Mouse (Mus musculus): ENCODE measurements around the gene Clic1. TPM values are rescaled to one million over a fixed set of nuclear protein-coding genes. Genes with fewer than 3 reads are reported as not detected.

Gene Clic1
- total and polyA plus RNA-seq, 3 experiments = 32.5 to 44.4 (median 33.1) TPM

- Histone ChIP-seq H3K4me1 (ENCODE audit: control insufficient read depth, insufficient read depth, low read length) (peaks cover 14% of the 10 kb centered on the region), H3K27me3 (ENCODE audit: control insufficient read depth, insufficient read depth, low read length) (no peaks in the 10 kb centered on the region), H3K36me3 (ENCODE audit: control insufficient read depth, insufficient read depth, low read length) (peaks cover 9% of the 10 kb centered on the region), H3K27ac (peak overlapping the region; percentile 38), H3K4me3 (no peak overlapping the region), H3K9ac (ENCODE audit: low read depth, low read length) (no peak overlapping the region), H3K79me2 (replicated peaks; ENCODE audit: control insufficient read depth, insufficient read depth, low read length) (no peaks in the 10 kb centered on the region)
- DNase-seq = no peak
- 0 out of 2 replicates have a peak, but pooled peaks have one; percentile 12 for TF ChIP-seq EP300 (IDR thresholded peaks at IDR 0.05; ENCODE audit: insufficient read depth, low read depth, low read length)
- no peak; the same call in 1 of the 2 replicates for TF ChIP-seq POLR2A (IDR thresholded peaks at IDR 0.05; ENCODE audit: insufficient read depth, low read depth, low read length)
- no peak for TF ChIP-seq CTCF (IDR thresholded peaks at IDR 0.05)
- intact Hi-C loops (cut with DNase I) = no loop called here
- WGBS = 51% methylated on average over 7 of the region's 7 CpGs
These were observed 6.1 kb downstream of the Clic1 start for GRCm38 (mm10) chr17:35055691-35056495.

DNA sequence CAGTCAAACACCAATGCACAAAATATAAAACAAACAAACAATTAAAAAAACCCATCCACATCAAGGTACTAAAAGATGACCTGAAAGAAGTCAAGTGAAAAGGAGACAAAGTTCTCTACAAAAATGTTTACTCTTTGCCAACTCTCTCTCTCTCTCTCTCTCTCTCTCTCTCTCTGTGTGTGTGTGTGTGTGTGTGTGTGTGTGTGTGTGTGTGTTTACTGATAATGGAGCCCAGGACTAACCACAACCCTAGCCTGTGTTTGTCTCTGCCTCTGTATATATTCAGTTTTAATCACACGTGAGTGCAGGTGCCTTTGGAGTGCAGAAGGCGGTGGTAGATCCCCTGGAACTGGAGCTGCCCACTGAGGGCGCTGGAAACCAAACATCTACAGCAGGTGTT lies 7.3 kb downstream of the Clic1 start:
- no peaks in the 10 kb centered on the region for H3K79me2 ChIP-seq (replicated peaks; ENCODE audit: control insufficient read depth, insufficient read depth, low read length)
- H3K36me3 ChIP-seq (ENCODE audit: control insufficient read depth, insufficient read depth, low read length) = peaks cover 9% of the 10 kb centered on the region
- WGBS = 78% methylated on average over 3 of the region's 3 CpGs
- H3K27ac ChIP-seq = no peak overlapping the region
- TF ChIP-seq EP300 (IDR thresholded peaks at IDR 0.05; ENCODE audit: insufficient read depth, low read depth, low read length) (no peak), POLR2A (IDR thresholded peaks at IDR 0.05; ENCODE audit: insufficient read depth, low read depth, low read length) (no peak), CTCF (IDR thresholded peaks at IDR 0.05) (no peak)
- no peak for DNase-seq
- peaks cover 14% of the 10 kb centered on the region for H3K4me1 ChIP-seq (ENCODE audit: control insufficient read depth, insufficient read depth, low read length)
- intact Hi-C loops (cut with DNase I) = no loop called here
- no peak overlapping the region for H3K9ac ChIP-seq (ENCODE audit: low read depth, low read length)
- no peak overlapping the region for H3K4me3 ChIP-seq
- no peaks in the 10 kb centered on the region for H3K27me3 ChIP-seq (ENCODE audit: control insufficient read depth, insufficient read depth, low read length)

DNA sequence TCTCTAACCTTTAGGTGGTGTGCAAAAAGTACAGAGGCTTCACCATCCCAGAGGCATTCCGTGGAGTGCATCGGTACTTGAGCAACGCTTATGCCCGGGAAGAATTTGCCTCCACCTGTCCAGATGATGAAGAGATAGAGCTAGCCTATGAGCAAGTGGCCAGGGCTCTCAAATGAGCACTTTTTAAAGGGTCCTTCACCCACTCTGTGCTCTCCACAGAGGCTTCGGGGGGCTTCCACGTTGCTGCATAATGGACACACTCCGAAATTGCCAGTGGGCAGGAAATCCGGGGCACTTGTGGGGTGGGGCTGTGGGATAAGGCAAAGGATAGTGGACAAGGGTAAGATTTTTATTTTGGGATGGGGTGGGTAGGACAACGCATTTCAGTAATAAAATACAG lies 8.6 kb downstream of the Clic1 start:
- DNase-seq = no peak
- TF ChIP-seq CTCF (IDR thresholded peaks at IDR 0.05) = no peak
- TF ChIP-seq POLR2A (IDR thresholded peaks at IDR 0.05; ENCODE audit: insufficient read depth, low read depth, low read length) = no peak
- TF ChIP-seq EP300 (IDR thresholded peaks at IDR 0.05; ENCODE audit: insufficient read depth, low read depth, low read length) = no peak
- peaks cover 8% of the 10 kb centered on the region for H3K4me1 ChIP-seq (ENCODE audit: control insufficient read depth, insufficient read depth, low read length)
- no peaks in the 10 kb centered on the region for H3K79me2 ChIP-seq (replicated peaks; ENCODE audit: control insufficient read depth, insufficient read depth, low read length)
- H3K9ac ChIP-seq (ENCODE audit: low read depth, low read length) = no peak overlapping the region
- H3K36me3 ChIP-seq (ENCODE audit: control insufficient read depth, insufficient read depth, low read length) = peaks cover 8% of the 10 kb centered on the region
- H3K4me3 ChIP-seq = no peak overlapping the region
- 51% methylated on average over 9 of the region's 9 CpGs for WGBS
- H3K27ac ChIP-seq = peak overlapping the region; percentile 92
- intact Hi-C loops (cut with DNase I) = loop anchor here (2.0 kb wide), 1 partner anchor 30 kb away; the partner anchor contains the start of gene Abhd16a
- no peaks in the 10 kb centered on the region for H3K27me3 ChIP-seq (ENCODE audit: control insufficient read depth, insufficient read depth, low read length)

DNA sequence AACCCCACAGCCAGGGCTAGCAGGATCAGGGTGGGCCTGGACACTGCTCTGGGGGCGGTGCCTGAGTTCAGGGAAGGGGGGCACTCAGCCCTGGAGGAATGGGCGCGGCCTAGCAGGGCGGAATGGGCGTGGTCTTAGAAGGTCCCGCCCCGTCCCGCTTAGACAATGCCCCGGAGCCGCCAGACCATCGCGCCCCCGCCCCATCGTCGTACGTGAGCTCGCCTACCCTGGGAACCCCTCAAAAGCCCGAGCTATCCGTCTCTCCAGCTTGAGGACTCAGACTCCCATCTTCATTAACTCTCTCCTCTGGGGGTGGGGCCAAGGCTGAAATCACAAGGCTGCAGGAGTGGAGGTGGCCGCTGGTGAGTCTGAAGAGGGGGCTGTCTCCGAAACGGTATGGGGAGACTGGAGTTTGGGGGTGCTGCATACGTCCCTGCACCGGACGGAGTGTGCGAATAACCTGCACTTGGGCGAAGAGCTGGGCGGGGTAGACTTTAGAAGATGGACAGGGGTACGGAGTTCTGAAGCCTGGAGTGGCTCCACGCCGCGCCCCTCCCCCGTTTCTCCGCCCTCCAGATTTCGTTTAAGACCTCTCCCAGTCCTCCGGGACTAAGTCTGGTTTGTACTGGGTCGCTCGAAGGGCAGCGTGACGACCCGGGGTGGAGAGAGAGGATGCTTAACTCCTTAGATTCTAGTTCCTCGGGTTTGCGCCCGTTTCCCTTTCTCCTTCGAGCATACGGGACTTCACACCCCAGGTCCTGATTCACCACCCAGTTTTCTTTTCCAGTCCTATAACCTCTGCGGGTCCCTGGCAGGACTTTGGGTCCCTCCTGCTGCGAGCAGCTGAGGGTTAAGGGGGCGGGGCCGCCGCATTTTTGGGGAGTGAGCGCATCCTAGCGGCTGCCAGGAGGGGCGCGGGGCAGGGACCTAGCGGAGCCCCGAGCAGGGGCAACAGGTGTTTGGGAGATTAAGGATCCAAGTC lies 9.4 kb downstream of the Clic1 start, which contains the start of gene Ddah2:
Gene Ddah2, plus strand, starts transcription at position 125 of the 982 bp plus-strand sequence.
- peak within 1 kb of the TSS; percentile 92 for H3K27ac ChIP-seq
- peak; percentile 81 for TF ChIP-seq POLR2A (IDR thresholded peaks at IDR 0.05; ENCODE audit: insufficient read depth, low read depth, low read length)
- TF ChIP-seq EP300 (IDR thresholded peaks at IDR 0.05; ENCODE audit: insufficient read depth, low read depth, low read length) = peak; percentile 62; the same call in 1 of the 2 replicates
- peak; percentile 84 for TF ChIP-seq CTCF (IDR thresholded peaks at IDR 0.05)
- peaks cover 8% of the 10 kb centered on the region for H3K4me1 ChIP-seq (ENCODE audit: control insufficient read depth, insufficient read depth, low read length)
- no peaks in the 10 kb centered on the region for H3K79me2 ChIP-seq (replicated peaks; ENCODE audit: control insufficient read depth, insufficient read depth, low read length)
- intact Hi-C loops (cut with DNase I) = loop anchor here (1.0 to 2.0 kb wide), 2 partner anchors 30 to 38 kb away; partner anchors contain the start of gene Abhd16a
- under 1% methylated on average over 57 of the region's 57 CpGs for WGBS
- peak within 1 kb of the TSS; percentile 65 for H3K4me3 ChIP-seq
- H3K36me3 ChIP-seq (ENCODE audit: control insufficient read depth, insufficient read depth, low read length) = peaks cover 7% of the 10 kb centered on the region
- no peaks in the 10 kb centered on the region for H3K27me3 ChIP-seq (ENCODE audit: control insufficient read depth, insufficient read depth, low read length)
- peak within 1 kb of the TSS; percentile 87 for H3K9ac ChIP-seq (ENCODE audit: low read depth, low read length)
- DNase-seq = peak; percentile 92 to 93

- no peak for DNase-seq
- intact Hi-C loops (cut with DNase I) = no loop called here
- no peak for TF ChIP-seq POLR2A (IDR thresholded peaks at IDR 0.05; ENCODE audit: insufficient read depth, low read depth, low read length)
- TF ChIP-seq CTCF (IDR thresholded peaks at IDR 0.05) = no peak
- TF ChIP-seq EP300 (IDR thresholded peaks at IDR 0.05; ENCODE audit: insufficient read depth, low read depth, low read length) = no peak
- H3K79me2 ChIP-seq (replicated peaks; ENCODE audit: control insufficient read depth, insufficient read depth, low read length) = no peaks in the 10 kb centered on the region
- peak overlapping the region; percentile 92 for H3K27ac ChIP-seq
- peak overlapping the region; percentile 65 for H3K4me3 ChIP-seq
- peaks cover 5% of the 10 kb centered on the region for H3K36me3 ChIP-seq (ENCODE audit: control insufficient read depth, insufficient read depth, low read length)
- peak overlapping the region; percentile 87 for H3K9ac ChIP-seq (ENCODE audit: low read depth, low read length)
- H3K27me3 ChIP-seq (ENCODE audit: control insufficient read depth, insufficient read depth, low read length) = no peaks in the 10 kb centered on the region
- 27% methylated on average over 14 of the region's 14 CpGs for WGBS
- peaks cover 10% of the 10 kb centered on the region for H3K4me1 ChIP-seq (ENCODE audit: control insufficient read depth, insufficient read depth, low read length)
These were observed 10.3 kb downstream of the Clic1 start for GRCm38 (mm10) chr17:35060071-35060470.
